Mouse (Mus musculus) CD4-positive helper T cell, adult 2 months (primary cell): Measurements from ENCODE around the gene Fpr3.
"Not testable (repeated sequence)": the region's sequence is repeated elsewhere in the genome, so short reads cannot be mapped to it uniquely, and the experiment has no call there.

Experiments
- DNase-seq: peaks from one replicate; pipeline ENCODE4 v3.0.0-alpha.2; 2012; ENCODE audit warnings: low read depth, missing footprints, low spot score

The Fpr3 gene

DNA sequence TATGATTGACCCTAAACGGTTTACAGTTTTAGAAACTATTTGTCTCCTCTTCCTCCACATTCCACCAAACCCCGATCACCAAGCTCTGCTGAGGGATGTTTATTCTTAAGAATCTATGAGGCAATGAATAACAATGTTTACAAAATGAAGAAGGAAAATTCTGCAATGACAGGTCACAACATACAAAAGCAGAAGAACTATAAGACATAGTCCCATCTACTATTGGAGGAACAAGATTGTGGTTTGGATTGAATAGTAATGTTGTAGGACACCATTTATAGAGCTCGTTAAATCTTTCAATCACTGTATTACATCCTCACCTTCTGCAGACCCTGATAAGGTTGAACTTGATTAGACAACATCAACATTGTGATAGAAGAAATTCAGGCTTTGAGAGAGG, 5.0 kb upstream of the Fpr3 start:
- DNase-seq, result no peak

GRCm38 (mm10) chr17:17883840-17884239, 3.8 kb upstream of the Fpr3 start, which contains the start of gene Fpr1:
TSS of gene Fpr1 (minus strand) at chr17:17883940.
- DNase-seq, result no peak

- DNase-seq, result no peak
Measured at GRCm38 (mm10) chr17:17889732-17890425, 2.2 kb downstream of the Fpr3 start.

DNA sequence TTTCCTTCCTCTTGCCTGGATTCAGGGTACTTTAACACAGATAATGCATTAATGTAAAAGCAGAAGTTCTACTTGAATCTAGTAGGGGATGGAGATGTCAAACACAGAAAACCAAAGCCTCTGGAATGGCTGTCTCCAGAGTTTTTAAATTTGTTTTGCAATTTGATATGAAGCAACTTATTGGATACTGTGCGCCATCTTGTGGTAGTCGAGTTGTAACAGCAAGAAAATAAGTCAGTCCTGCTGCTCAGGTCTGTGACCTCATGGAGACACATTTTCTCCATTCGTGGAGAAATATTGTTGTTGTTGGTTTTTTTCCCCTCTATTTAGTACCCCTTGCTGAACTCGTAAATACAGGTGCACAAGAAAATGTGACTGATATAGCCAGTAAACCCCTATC, 8.4 kb downstream of the Fpr3 start:
- peak; percentile 60 for DNase-seq

GRCm38 (mm10) chr17:17899268-17899667, 11.6 kb downstream of the Fpr3 start:
- DNase-seq, result peak; percentile 8

GRCm38 (mm10) chr17:17900768-17901167, 13.1 kb downstream of the Fpr3 start:
- no peak for DNase-seq

DNA sequence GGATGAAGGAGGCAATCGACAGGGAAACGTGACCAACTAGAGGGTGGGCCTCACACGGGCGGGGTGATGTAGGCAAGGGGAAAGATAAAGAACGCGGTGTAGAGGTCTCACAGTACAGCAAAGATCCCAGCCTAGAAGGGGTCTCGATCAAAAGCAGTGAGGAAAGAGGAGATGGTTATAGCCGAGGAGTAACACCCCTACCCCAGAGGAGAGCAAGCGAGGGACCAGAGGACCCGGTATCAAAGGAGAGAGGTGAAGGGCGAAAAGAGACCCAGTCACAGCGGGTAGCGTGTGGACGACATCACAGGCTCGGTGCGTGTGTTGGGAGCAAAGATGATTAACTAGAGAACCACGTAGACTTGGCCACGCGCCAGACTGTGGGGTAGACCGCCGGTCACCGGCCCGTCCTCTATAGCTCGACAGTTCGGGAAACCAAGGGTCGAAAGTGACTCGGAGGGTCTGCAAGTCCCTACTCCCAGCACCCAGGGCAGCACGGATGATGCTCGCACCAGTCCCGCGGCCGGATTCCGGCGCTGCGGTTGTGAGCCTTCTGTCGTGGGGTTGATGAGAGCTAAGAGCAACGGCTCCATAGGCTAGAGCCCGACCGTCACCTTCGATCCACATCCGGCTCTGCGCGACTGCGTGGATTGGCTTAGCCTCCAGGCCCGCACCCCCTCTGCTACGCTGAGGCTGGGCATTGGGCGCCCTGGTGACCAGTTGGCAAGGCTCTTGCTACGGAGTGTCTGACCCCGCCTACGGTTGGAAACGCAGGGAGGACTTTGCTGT, 22.2 kb downstream of the Fpr3 start:
- DNase-seq, result peak; percentile 86

GRCm38 (mm10) chr17:17912618-17913017, 25.0 kb downstream of the Fpr3 start:
- DNase-seq, result not testable (repeated sequence)

- DNase-seq, result no peak
Measured at GRCm38 (mm10) chr17:17917376-17917775, 29.7 kb downstream of the Fpr3 start.

- DNase-seq, result no peak
Measured at GRCm38 (mm10) chr17:17917782-17918181, 30.1 kb downstream of the Fpr3 start.

DNA sequence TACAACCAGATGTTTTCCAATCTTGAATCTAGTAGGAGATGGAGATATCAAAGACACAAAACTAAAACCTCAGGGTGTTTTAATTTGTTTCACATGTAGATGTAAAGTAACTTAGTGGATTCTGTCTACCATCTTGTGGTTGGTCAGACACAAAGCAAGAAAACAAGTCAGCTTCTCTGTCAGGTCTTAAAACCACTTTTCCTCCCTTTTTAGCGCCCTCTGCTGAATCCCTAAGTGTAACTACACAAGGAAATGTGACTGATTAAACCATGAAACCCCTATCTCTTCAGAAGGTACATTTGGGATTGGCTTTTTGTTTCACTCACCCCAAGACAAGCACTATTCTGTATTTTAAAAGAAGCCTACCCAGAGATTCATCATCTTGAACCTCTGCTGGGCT, 85.8 kb downstream of the Fpr3 start:
- peak; percentile 19 for DNase-seq

- DNase-seq, result not testable (repeated sequence)
Measured at GRCm38 (mm10) chr17:17981232-17981631, 93.6 kb downstream of the Fpr3 start.

DNA sequence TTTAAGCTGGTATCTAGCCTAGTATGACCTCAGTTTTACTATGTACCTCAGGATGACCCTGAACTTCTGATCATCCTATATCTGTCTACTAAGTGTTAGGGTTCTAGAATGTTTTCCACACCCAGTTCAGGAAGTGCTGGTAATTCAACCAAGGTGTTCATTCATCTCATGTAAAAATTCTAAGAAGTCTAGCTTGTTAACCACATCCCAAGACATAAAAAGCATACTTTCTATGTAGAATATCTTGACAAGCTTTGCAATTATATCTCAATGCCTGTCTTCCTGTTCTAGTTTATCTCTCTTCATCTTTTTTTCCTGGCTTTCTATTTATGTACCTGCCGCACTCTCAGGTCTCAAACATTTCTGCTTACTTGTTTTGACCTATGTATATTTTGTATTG, 117.1 kb downstream of the Fpr3 start:
- peak; percentile 11 for DNase-seq
